Mouse (Mus musculus): ENCODE results near the gene Sirpa. TPM values are rescaled to one million over a fixed set of nuclear protein-coding genes. Genes with fewer than 3 reads are reported as not detected.

Gene Sirpa
- total and polyA plus RNA-seq, 3 experiments = not detected

DNA sequence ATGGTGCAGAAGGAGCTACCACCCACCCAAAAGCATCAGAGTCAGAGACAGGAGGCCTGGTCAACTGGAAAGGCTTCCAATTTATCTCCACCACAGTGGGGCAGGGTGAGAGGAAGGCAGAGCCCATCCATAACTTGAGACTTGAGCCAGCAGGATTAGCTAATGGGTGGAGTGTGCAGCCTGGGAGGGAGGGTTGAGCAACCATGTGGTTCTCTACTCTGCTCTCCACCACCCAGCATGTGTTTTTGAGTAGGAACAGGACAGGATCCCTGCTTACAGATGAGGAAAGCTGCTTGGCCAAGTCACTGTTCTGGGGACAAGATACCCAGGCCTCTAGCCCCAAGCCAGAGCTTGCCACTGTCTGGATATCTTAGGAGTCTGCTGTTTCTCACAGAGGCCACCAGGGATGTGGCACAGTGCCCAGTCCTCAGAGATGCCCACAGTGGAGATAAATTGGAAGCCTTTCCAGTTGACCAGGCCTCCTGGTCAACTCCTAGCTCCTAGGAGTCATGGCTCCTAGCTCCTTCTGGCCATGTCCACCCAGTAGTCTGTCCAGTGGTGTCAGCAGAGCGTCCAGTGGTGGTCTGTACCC, 8.5 kb downstream of the Sirpa start:
- TF ChIP-seq GATA1 (IDR thresholded peaks at IDR 0.05; ENCODE audit: low read depth, low read length) (no peak), NRF1 (IDR thresholded peaks at IDR 0.05; ENCODE audit: insufficient read depth, low read depth, low read length, poor library complexity, severe bottlenecking) (no peak), POLR2A (IDR thresholded peaks at IDR 0.05; ENCODE audit: control insufficient read depth in 1 of 2, insufficient read depth in 1 of 2, low read depth in 1 of 2, low read length in 2 of 2, poor library complexity in 1 of 2) (no peak), ZKSCAN1 (IDR thresholded peaks at IDR 0.05; ENCODE audit: low read depth, low read length) (no peak), BHLHE40 (IDR thresholded peaks at IDR 0.05; ENCODE audit: borderline replicate concordance, low read depth, low read length) (no peak), MAX (IDR thresholded peaks at IDR 0.05; ENCODE audit: low read length) (no peak), MYC (IDR thresholded peaks at IDR 0.05; ENCODE audit: low read depth, low read length) (no peak), SMC3 (IDR thresholded peaks at IDR 0.05; ENCODE audit: low read depth, low read length) (no peak), RCOR1 (IDR thresholded peaks at IDR 0.05; ENCODE audit: low read depth, low read length) (no peak), USF1 (IDR thresholded peaks at IDR 0.05; ENCODE audit: low read depth, low read length) (no peak), MXI1 (IDR thresholded peaks at IDR 0.05; ENCODE audit: low read depth, low read length) (no peak), ELF1 (IDR thresholded peaks at IDR 0.05; ENCODE audit: low read depth, low read length) (no peak)
- no peak overlapping the region for H3K27ac ChIP-seq (ENCODE audit: control insufficient read depth, low read depth, low read length)
- no peak for DNase-seq (ENCODE audit: low read depth, low spot score)
- no peak overlapping the region for H3K4me3 ChIP-seq (ENCODE audit: control insufficient read depth in 1 of 2, insufficient read depth in 1 of 2, low read depth in 2 of 2, low read length in 2 of 2)
- no peaks in the 10 kb centered on the region for H3K36me3 ChIP-seq (ENCODE audit: control insufficient read depth in 1 of 2, insufficient read depth in 2 of 2, low read length in 2 of 2)
- H3K9me3 ChIP-seq (replicated peaks; ENCODE audit: insufficient read depth, low read length) = no peaks in the 10 kb centered on the region
- H3K9ac ChIP-seq (ENCODE audit: control insufficient read depth, low read depth, low read length, poor library complexity, severe bottlenecking) = no peak overlapping the region
- H3K27me3 ChIP-seq (ENCODE audit: control insufficient read depth in 1 of 2, insufficient read depth in 2 of 2, low read length in 2 of 2) = no peaks in the 10 kb centered on the region
- no peaks in the 10 kb centered on the region for H3K79me2 ChIP-seq (ENCODE audit: control insufficient read depth, insufficient read depth, low read length, poor library complexity)
- no peaks in the 10 kb centered on the region for H3K4me1 ChIP-seq (ENCODE audit: control insufficient read depth in 1 of 2, insufficient read depth in 2 of 2, low read length in 2 of 2)

DNA sequence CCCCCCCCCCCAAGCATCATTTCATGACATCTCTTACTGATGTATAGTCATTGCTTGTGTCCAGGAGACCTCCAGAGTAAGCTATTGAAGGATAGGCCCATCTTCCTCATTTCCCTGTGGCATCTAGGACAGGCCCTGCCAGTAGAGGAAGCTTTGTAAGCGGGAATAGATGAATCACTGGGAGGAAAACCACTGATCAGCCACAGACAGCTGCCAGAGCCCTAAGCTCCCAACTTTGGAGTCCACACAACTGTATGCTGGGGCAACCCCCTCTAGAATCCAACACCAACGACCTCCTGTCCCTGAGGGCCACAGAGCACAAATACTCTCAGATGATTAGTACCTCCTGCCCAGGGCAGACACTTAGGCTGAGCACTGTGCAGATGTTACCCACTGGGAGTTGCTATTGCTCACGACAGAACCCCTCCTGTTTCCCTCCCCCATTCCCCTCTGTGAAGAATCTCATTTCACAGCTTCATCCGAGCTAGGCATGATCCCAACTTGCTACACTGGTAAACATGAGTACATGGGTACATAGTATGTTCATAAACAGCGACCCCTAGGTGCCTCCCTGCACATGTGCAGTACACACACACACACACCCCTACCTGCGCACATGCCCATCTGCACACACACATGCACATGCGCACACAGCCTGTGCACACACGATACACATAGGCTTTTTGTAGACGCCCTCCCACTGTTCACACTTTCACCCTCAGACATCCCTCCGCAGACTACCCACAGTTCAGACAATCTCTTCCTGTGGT, 9.4 kb downstream of the Sirpa start:
- TF ChIP-seq ETS1 (IDR thresholded peaks at IDR 0.05; ENCODE audit: low read depth, low read length) = no peak
- no peak for TF ChIP-seq ZC3H11A (IDR thresholded peaks at IDR 0.05; ENCODE audit: low read depth, low read length)
- TF ChIP-seq BHLHE40 (IDR thresholded peaks at IDR 0.05; ENCODE audit: borderline replicate concordance, low read depth, low read length) = no peak
- no peak for TF ChIP-seq RCOR1 (IDR thresholded peaks at IDR 0.05; ENCODE audit: low read depth, low read length)
- no peak for TF ChIP-seq TBP (IDR thresholded peaks at IDR 0.05; ENCODE audit: low read depth, low read length)
- no peak for TF ChIP-seq ZMIZ1 (IDR thresholded peaks at IDR 0.05; ENCODE audit: low read depth, low read length)
- no peak for TF ChIP-seq CHD1 (IDR thresholded peaks at IDR 0.05; ENCODE audit: low read depth, low read length)
- no peak for TF ChIP-seq NRF1 (IDR thresholded peaks at IDR 0.05; ENCODE audit: insufficient read depth, low read depth, low read length, poor library complexity, severe bottlenecking)
- no peak for TF ChIP-seq UBTF (IDR thresholded peaks at IDR 0.05; ENCODE audit: borderline replicate concordance, insufficient read depth, low read depth, low read length)
- TF ChIP-seq POLR2AphosphoS5 (IDR thresholded peaks at IDR 0.05; ENCODE audit: borderline replicate concordance, low read depth, low read length) = no peak
- TF ChIP-seq SIN3A (IDR thresholded peaks at IDR 0.05; ENCODE audit: low read length) = no peak
- TF ChIP-seq MAZ (IDR thresholded peaks at IDR 0.05; ENCODE audit: low read depth, low read length) = no peak
- TF ChIP-seq RAD21 (IDR thresholded peaks at IDR 0.05; ENCODE audit: low read depth, low read length) = no peak
- no peak for TF ChIP-seq TCF12 (IDR thresholded peaks at IDR 0.05; ENCODE audit: low read depth, low read length)
- TF ChIP-seq MYB (IDR thresholded peaks at IDR 0.05; ENCODE audit: low read depth, low read length) = no peak
- TF ChIP-seq ZKSCAN1 (IDR thresholded peaks at IDR 0.05; ENCODE audit: low read depth, low read length) = no peak
- TF ChIP-seq MXI1 (IDR thresholded peaks at IDR 0.05; ENCODE audit: low read depth, low read length) = no peak
- TF ChIP-seq USF2 (IDR thresholded peaks at IDR 0.05; ENCODE audit: borderline replicate concordance in 1 of 2, insufficient read depth in 1 of 2, low read depth in 1 of 2, low read length in 2 of 2) = no peak
- H3K36me3 ChIP-seq (ENCODE audit: control insufficient read depth in 1 of 2, insufficient read depth in 2 of 2, low read length in 2 of 2) = no peaks in the 10 kb centered on the region
- H3K9ac ChIP-seq (ENCODE audit: control insufficient read depth, low read depth, low read length, poor library complexity, severe bottlenecking) = no peak overlapping the region
- H3K9me3 ChIP-seq (replicated peaks; ENCODE audit: insufficient read depth, low read length) = no peaks in the 10 kb centered on the region
- H3K79me2 ChIP-seq (ENCODE audit: control insufficient read depth, insufficient read depth, low read length, poor library complexity) = no peaks in the 10 kb centered on the region
- no peak for DNase-seq (ENCODE audit: low read depth, low spot score)
- H3K4me1 ChIP-seq (ENCODE audit: control insufficient read depth in 1 of 2, insufficient read depth in 2 of 2, low read length in 2 of 2) = no peaks in the 10 kb centered on the region
- no peak overlapping the region for H3K27ac ChIP-seq (ENCODE audit: control insufficient read depth, low read depth, low read length)
- H3K4me3 ChIP-seq (ENCODE audit: control insufficient read depth in 1 of 2, insufficient read depth in 1 of 2, low read depth in 2 of 2, low read length in 2 of 2) = no peak overlapping the region
- H3K27me3 ChIP-seq (ENCODE audit: control insufficient read depth in 1 of 2, insufficient read depth in 2 of 2, low read length in 2 of 2) = no peaks in the 10 kb centered on the region
